Mouse (Mus musculus): ENCODE data around the gene Ctrb1. TPM values are rescaled to one million over a fixed set of nuclear protein-coding genes. Genes with fewer than 3 reads are reported as not detected.

Ctrb1 gene
- polyA plus RNA-seq, 2 experiments: 0.10 TPM; not detected in 1

DNA sequence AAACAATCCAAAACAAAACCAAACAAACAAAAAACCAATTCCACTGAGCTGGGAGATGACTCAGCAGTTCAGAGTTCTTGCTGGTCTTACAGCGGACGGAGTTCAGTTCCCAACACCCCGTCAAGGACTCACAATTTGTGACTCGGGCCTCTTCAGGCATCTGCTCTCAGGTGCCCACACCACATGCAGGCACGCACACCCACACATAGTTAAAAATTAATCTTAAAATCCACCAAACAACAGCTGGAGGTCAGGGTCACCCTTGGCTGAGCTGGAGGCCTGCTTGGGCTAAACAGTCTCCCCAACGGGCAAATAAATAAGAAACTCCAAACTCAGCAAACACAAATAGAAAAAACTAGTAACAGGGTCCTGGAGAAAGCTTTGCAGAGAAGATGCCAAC is 17.5 kb upstream of the Ctrb1 start:
- H3K9me3 ChIP-seq (ENCODE audit: control insufficient read depth, low read length): no peaks in the 10 kb centered on the region
- no peak overlapping the region for H3K4me3 ChIP-seq (replicated peaks; ENCODE audit: low read length)
- H3K4me1 ChIP-seq (ENCODE audit: control insufficient read depth, insufficient read depth, low read length): no peaks in the 10 kb centered on the region
- H3K27ac ChIP-seq (replicated peaks; ENCODE audit: low read depth, low read length): no peak overlapping the region
- no peak overlapping the region for H3K9ac ChIP-seq (ENCODE audit: low read depth, low read length, severe bottlenecking)
- DNase-seq (ENCODE audit: low spot score) (no peak), ATAC-seq (ENCODE audit: low FRiP score, low read depth) (no peak)
- H3K36me3 ChIP-seq (ENCODE audit: control insufficient read depth, insufficient read depth, low read length): peaks cover 45% of the 10 kb centered on the region
- no peak overlapping the region for H3K4me2 ChIP-seq (replicated peaks; ENCODE audit: low read depth, low read length, severe bottlenecking)
- no peak for TF ChIP-seq POLR2A (IDR thresholded peaks at IDR 0.05; ENCODE audit: borderline replicate concordance, extremely low read depth, insufficient read depth, insufficient read length)
- H3K27me3 ChIP-seq (ENCODE audit: control insufficient read depth, insufficient read depth, low read length): no peaks in the 10 kb centered on the region
- 71% methylated on average over 6 of the region's 6 CpGs for WGBS

DNA sequence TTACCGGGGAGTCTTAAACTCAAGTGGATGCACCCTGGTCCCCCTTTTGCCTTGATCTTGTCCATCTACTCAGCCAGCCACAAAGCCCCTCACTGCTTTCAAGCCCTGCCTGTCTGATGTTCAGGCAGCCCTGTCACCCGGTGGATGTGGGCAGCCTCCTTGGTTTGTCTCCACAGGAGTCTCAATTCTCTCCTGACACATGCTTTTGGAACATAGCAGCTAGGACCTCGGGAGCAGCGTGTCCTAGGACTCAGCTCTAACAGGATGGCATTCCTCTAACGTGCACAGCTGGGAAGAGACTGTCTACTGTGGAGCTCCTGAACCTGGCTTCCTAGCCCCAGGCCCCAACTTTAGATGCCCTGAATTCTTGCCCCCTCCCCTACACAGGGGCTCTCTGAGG is 14.9 kb upstream of the Ctrb1 start:
- ATAC-seq (ENCODE audit: low FRiP score, low read depth): no peak
- Histone ChIP-seq H3K4me3 (replicated peaks; ENCODE audit: low read length) (no peak overlapping the region), H3K27ac (replicated peaks; ENCODE audit: low read depth, low read length) (no peak overlapping the region), H3K36me3 (ENCODE audit: control insufficient read depth, insufficient read depth, low read length) (peaks cover 20% of the 10 kb centered on the region), H3K27me3 (ENCODE audit: control insufficient read depth, insufficient read depth, low read length) (no peaks in the 10 kb centered on the region), H3K9ac (ENCODE audit: low read depth, low read length, severe bottlenecking) (no peak overlapping the region; the same call in 1 of the 2 replicates), H3K9me3 (ENCODE audit: control insufficient read depth, low read length) (no peaks in the 10 kb centered on the region), H3K4me2 (replicated peaks; ENCODE audit: low read depth, low read length, severe bottlenecking) (no peak overlapping the region), H3K4me1 (ENCODE audit: control insufficient read depth, insufficient read depth, low read length) (no peaks in the 10 kb centered on the region)
- no peak for DNase-seq (ENCODE audit: low spot score)
- no peak for TF ChIP-seq POLR2A (IDR thresholded peaks at IDR 0.05; ENCODE audit: borderline replicate concordance, extremely low read depth, insufficient read depth, insufficient read length)
- WGBS: 70% methylated on average over 5 of the region's 5 CpGs

GRCm38 (mm10) chr8:111705222-111705621 is 14.4 kb upstream of the Ctrb1 start:
- Histone ChIP-seq H3K4me3 (replicated peaks; ENCODE audit: low read length) (no peak overlapping the region), H3K4me1 (ENCODE audit: control insufficient read depth, insufficient read depth, low read length) (no peaks in the 10 kb centered on the region), H3K9me3 (ENCODE audit: control insufficient read depth, low read length) (no peaks in the 10 kb centered on the region), H3K9ac (ENCODE audit: low read depth, low read length, severe bottlenecking) (no peak overlapping the region), H3K4me2 (replicated peaks; ENCODE audit: low read depth, low read length, severe bottlenecking) (no peak overlapping the region), H3K27me3 (ENCODE audit: control insufficient read depth, insufficient read depth, low read length) (no peaks in the 10 kb centered on the region), H3K27ac (replicated peaks; ENCODE audit: low read depth, low read length) (no peak overlapping the region), H3K36me3 (ENCODE audit: control insufficient read depth, insufficient read depth, low read length) (peaks cover 15% of the 10 kb centered on the region)
- 76% methylated on average over 3 of the region's 3 CpGs for WGBS
- TF ChIP-seq POLR2A (IDR thresholded peaks at IDR 0.05; ENCODE audit: borderline replicate concordance, extremely low read depth, insufficient read depth, insufficient read length): no peak
- DNase-seq (ENCODE audit: low spot score) (no peak), ATAC-seq (ENCODE audit: low FRiP score, low read depth) (no peak)

DNA sequence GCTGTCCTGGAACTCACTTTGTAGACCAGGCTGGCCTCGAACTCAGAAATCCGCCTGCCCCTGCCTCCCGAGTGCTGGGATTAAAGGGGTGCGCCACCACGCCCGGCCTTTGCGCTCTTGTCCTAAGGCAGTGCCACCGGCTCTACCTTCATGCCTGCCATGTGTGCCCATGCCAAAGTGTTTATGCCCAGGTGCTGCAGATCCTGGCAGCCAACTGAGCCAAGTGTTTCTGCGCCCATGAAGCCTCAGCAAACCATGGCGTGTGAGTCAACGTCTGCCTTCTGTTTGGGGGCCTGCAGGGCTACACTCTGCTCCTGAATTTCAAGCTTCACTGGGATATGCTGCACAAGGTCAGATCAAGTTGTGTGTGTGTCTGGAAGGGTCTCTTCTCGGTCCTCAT is 13.8 kb upstream of the Ctrb1 start:
- H3K9ac ChIP-seq (ENCODE audit: low read depth, low read length, severe bottlenecking): no peak overlapping the region
- WGBS: 91% methylated on average over 12 of the region's 12 CpGs
- no peak overlapping the region for H3K27ac ChIP-seq (replicated peaks; ENCODE audit: low read depth, low read length)
- H3K27me3 ChIP-seq (ENCODE audit: control insufficient read depth, insufficient read depth, low read length): no peaks in the 10 kb centered on the region
- ATAC-seq (ENCODE audit: low FRiP score, low read depth) (no peak), DNase-seq (ENCODE audit: low spot score) (no peak)
- H3K9me3 ChIP-seq (ENCODE audit: control insufficient read depth, low read length): no peaks in the 10 kb centered on the region
- peaks cover 9% of the 10 kb centered on the region; the same call in 1 of the 2 replicates for H3K36me3 ChIP-seq (ENCODE audit: control insufficient read depth, insufficient read depth, low read length)
- TF ChIP-seq POLR2A (IDR thresholded peaks at IDR 0.05; ENCODE audit: borderline replicate concordance, extremely low read depth, insufficient read depth, insufficient read length): no peak
- no peak overlapping the region for H3K4me3 ChIP-seq (replicated peaks; ENCODE audit: low read length)
- H3K4me2 ChIP-seq (replicated peaks; ENCODE audit: low read depth, low read length, severe bottlenecking): no peak overlapping the region
- no peaks in the 10 kb centered on the region for H3K4me1 ChIP-seq (ENCODE audit: control insufficient read depth, insufficient read depth, low read length)

- Histone ChIP-seq H3K9me3 (ENCODE audit: control insufficient read depth, low read length) (no peaks in the 10 kb centered on the region), H3K36me3 (ENCODE audit: control insufficient read depth, insufficient read depth, low read length) (no peaks in the 10 kb centered on the region), H3K4me3 (replicated peaks; ENCODE audit: low read length) (no peak overlapping the region), H3K4me2 (replicated peaks; ENCODE audit: low read depth, low read length, severe bottlenecking) (no peak overlapping the region), H3K9ac (ENCODE audit: low read depth, low read length, severe bottlenecking) (no peak overlapping the region), H3K27ac (replicated peaks; ENCODE audit: low read depth, low read length) (no peak overlapping the region), H3K27me3 (ENCODE audit: control insufficient read depth, insufficient read depth, low read length) (no peaks in the 10 kb centered on the region), H3K4me1 (ENCODE audit: control insufficient read depth, insufficient read depth, low read length) (no peaks in the 10 kb centered on the region)
- TF ChIP-seq POLR2A (IDR thresholded peaks at IDR 0.05; ENCODE audit: borderline replicate concordance, extremely low read depth, insufficient read depth, insufficient read length): no peak
- no peak for ATAC-seq (ENCODE audit: low FRiP score, low read depth)
- 78% methylated on average over 9 of the region's 9 CpGs for WGBS
- DNase-seq (ENCODE audit: low spot score): no peak
Observed at GRCm38 (mm10) chr8:111701380-111701779, 10.6 kb upstream of the Ctrb1 start.

DNA sequence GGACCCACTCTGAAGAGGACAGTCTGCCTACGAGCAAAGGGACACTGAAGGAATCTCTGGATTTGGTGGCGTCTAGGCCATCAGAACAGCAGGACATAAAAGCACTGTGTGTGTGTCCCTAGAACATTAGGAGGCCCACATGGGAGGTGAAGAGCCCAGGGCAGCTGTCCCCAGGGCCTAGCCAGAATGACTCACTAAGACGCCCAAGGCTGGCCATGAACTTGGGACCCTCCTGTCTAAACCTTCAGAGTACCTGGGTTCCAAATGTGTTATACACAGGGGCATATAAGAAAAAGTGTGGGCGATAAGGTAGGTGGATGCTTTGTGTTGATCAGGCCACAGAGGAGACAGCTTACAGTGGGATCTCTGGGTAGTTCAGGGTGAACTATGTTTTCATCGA is 9.9 kb upstream of the Ctrb1 start:
- no peaks in the 10 kb centered on the region for H3K27me3 ChIP-seq (ENCODE audit: control insufficient read depth, insufficient read depth, low read length)
- no peak for ATAC-seq (ENCODE audit: low FRiP score, low read depth)
- H3K9me3 ChIP-seq (ENCODE audit: control insufficient read depth, low read length): no peaks in the 10 kb centered on the region
- H3K4me2 ChIP-seq (replicated peaks; ENCODE audit: low read depth, low read length, severe bottlenecking): no peak overlapping the region
- WGBS: 86% methylated on average over 5 of the region's 5 CpGs
- H3K4me3 ChIP-seq (replicated peaks; ENCODE audit: low read length): no peak overlapping the region
- no peak overlapping the region for H3K9ac ChIP-seq (ENCODE audit: low read depth, low read length, severe bottlenecking)
- no peak for DNase-seq (ENCODE audit: low spot score)
- no peaks in the 10 kb centered on the region for H3K4me1 ChIP-seq (ENCODE audit: control insufficient read depth, insufficient read depth, low read length)
- no peaks in the 10 kb centered on the region for H3K36me3 ChIP-seq (ENCODE audit: control insufficient read depth, insufficient read depth, low read length)
- no peak for TF ChIP-seq POLR2A (IDR thresholded peaks at IDR 0.05; ENCODE audit: borderline replicate concordance, extremely low read depth, insufficient read depth, insufficient read length)
- no peak overlapping the region for H3K27ac ChIP-seq (replicated peaks; ENCODE audit: low read depth, low read length)
